Mouse (Mus musculus): ENCODE results near the gene Bbip1. TPM values are rescaled to one million over a fixed set of nuclear protein-coding genes. Genes with fewer than 3 reads are reported as not detected.

The Bbip1 gene
- total and polyA plus RNA-seq, 3 experiments = 38.8 to 95.7 (median 41.0) TPM

- Histone ChIP-seq H3K79me2 (replicated peaks; ENCODE audit: control insufficient read depth, extremely low read depth, insufficient read depth, poor library complexity, severe bottlenecking) (peaks cover 6% of the 10 kb centered on the region; the same call in 1 of the 2 replicates), H3K4me2 (ENCODE audit: insufficient read depth, low read depth, poor library complexity, severe bottlenecking) (no peak overlapping the region), H3K9ac (ENCODE audit: insufficient read depth, low read depth) (no peak overlapping the region), H3K27me3 (replicated peaks) (no peaks in the 10 kb centered on the region), H3K9me3 (replicated peaks; ENCODE audit: low read length) (no peaks in the 10 kb centered on the region), H3K4me3 (replicated peaks in 1 of 3; ENCODE audit: low read depth in 2 of 3, low read length in 2 of 3, poor library complexity in 1 of 3) (no peak overlapping the region), H3K4me1 (ENCODE audit: control insufficient read depth in 1 of 2, insufficient read depth in 2 of 2) (peaks cover 0 to 10% of the 10 kb centered on the region in 2 experiments; a peak in 2 of 4 replicates), H3K27ac (ENCODE audit: insufficient read depth, low read depth) (no peak overlapping the region), H3K36me3 (replicated peaks in 1 of 2; ENCODE audit: control insufficient read depth in 1 of 2, insufficient read depth in 1 of 2, low read length in 1 of 2) (peaks cover 0 to 4% of the 10 kb centered on the region in 2 experiments)
- dilution Hi-C loops (cut with MboI; ENCODE audit: extremely low pct_ligation_motif_present, extremely low pct_unique_long_range_greater_than_20kb, low sequenced_read_pairs) (no loop called here), in situ Hi-C loops (cut with MboI; ENCODE audit: low pct_ligation_motif_present, low pct_unique_long_range_greater_than_20kb, low sequenced_read_pairs) (no loop called here)
- DNase-seq (ENCODE audit: extremely low read depth) = no peak
- TF ChIP-seq USF2 (conservative IDR thresholded peaks at IDR 0.05; ENCODE audit: low read depth, low read length) = no peak
- no peak for TF ChIP-seq ZNF384 (IDR thresholded peaks at IDR 0.05; ENCODE audit: low read depth, low read length)
- no peak for TF ChIP-seq NELFE (IDR thresholded peaks at IDR 0.05; ENCODE audit: low read depth, low read length)
- no peak for TF ChIP-seq TBP (conservative IDR thresholded peaks at IDR 0.05; ENCODE audit: low read depth, low read length)
- TF ChIP-seq SMC3 (IDR thresholded peaks at IDR 0.05; ENCODE audit: low read depth, low read length) = no peak
- TF ChIP-seq CHD1 (IDR thresholded peaks at IDR 0.05; ENCODE audit: low read depth, low read length) = no peak
- no peak for TF ChIP-seq CTCF (conservative IDR thresholded peaks at IDR 0.05 in 1 of 2, IDR thresholded peaks at IDR 0.05 in 1 of 2; ENCODE audit: low read depth in 2 of 2, low read length in 2 of 2)
- TF ChIP-seq POLR2AphosphoS2 (IDR thresholded peaks at IDR 0.05; ENCODE audit: low read depth, low read length) = no peak
- no peak for TF ChIP-seq HCFC1 (IDR thresholded peaks at IDR 0.05; ENCODE audit: low read depth, low read length)
- no peak for TF ChIP-seq JUN (IDR thresholded peaks at IDR 0.05; ENCODE audit: insufficient read depth, low read depth, low read length)
- TF ChIP-seq ZMIZ1 (IDR thresholded peaks at IDR 0.05; ENCODE audit: low read depth, low read length) = no peak
- TF ChIP-seq RCOR1 (conservative IDR thresholded peaks at IDR 0.05; ENCODE audit: low read depth, low read length) = no peak
- TF ChIP-seq ELF1 (IDR thresholded peaks at IDR 0.05; ENCODE audit: low read depth, low read length) = no peak
- no peak for TF ChIP-seq SIN3A (IDR thresholded peaks at IDR 0.05; ENCODE audit: low read length)
- TF ChIP-seq GABPA (IDR thresholded peaks at IDR 0.05; ENCODE audit: insufficient replicate concordance, low read depth, low read length) = no peak
These were observed 24.8 kb upstream of the Bbip1 start for GRCm38 (mm10) chr19:53969226-53969625.

- in situ Hi-C loops (cut with MboI; ENCODE audit: low pct_ligation_motif_present, low pct_unique_long_range_greater_than_20kb, low sequenced_read_pairs) = no loop called here
- H3K27ac ChIP-seq (ENCODE audit: insufficient read depth, low read depth) = no peak overlapping the region
- H3K79me2 ChIP-seq (replicated peaks; ENCODE audit: control insufficient read depth, extremely low read depth, insufficient read depth, poor library complexity, severe bottlenecking) = peaks cover 5% of the 10 kb centered on the region; the same call in 1 of the 2 replicates
- H3K4me1 ChIP-seq (ENCODE audit: control insufficient read depth in 1 of 2, insufficient read depth in 2 of 2) = peaks cover 0 to 2% of the 10 kb centered on the region in 2 experiments; a peak in 1 of 4 replicates
- no peak overlapping the region for H3K4me2 ChIP-seq (ENCODE audit: insufficient read depth, low read depth, poor library complexity, severe bottlenecking)
- H3K4me3 ChIP-seq (replicated peaks in 1 of 3; ENCODE audit: low read depth in 2 of 3, low read length in 2 of 3, poor library complexity in 1 of 3) = no peak overlapping the region
- H3K36me3 ChIP-seq (replicated peaks in 1 of 2; ENCODE audit: control insufficient read depth in 1 of 2, insufficient read depth in 1 of 2, low read length in 1 of 2) = peaks cover 0 to 5% of the 10 kb centered on the region in 2 experiments
- DNase-seq (ENCODE audit: extremely low read depth) = no peak
- H3K27me3 ChIP-seq (replicated peaks) = no peaks in the 10 kb centered on the region
- dilution Hi-C loops (cut with MboI; ENCODE audit: extremely low pct_ligation_motif_present, extremely low pct_unique_long_range_greater_than_20kb, low sequenced_read_pairs) = no loop called here
- no peak overlapping the region for H3K9ac ChIP-seq (ENCODE audit: insufficient read depth, low read depth)
- TF ChIP-seq SMC3 (IDR thresholded peaks at IDR 0.05; ENCODE audit: low read depth, low read length) (no peak), ZNF384 (IDR thresholded peaks at IDR 0.05; ENCODE audit: low read depth, low read length) (no peak), E2F4 (IDR thresholded peaks at IDR 0.05; ENCODE audit: insufficient replicate concordance, low read depth, low read length) (no peak), POLR2AphosphoS2 (IDR thresholded peaks at IDR 0.05; ENCODE audit: low read depth, low read length) (no peak), NRF1 (IDR thresholded peaks at IDR 0.05; ENCODE audit: low read depth, low read length) (no peak), ELF1 (IDR thresholded peaks at IDR 0.05; ENCODE audit: low read depth, low read length) (no peak), ZC3H11A (IDR thresholded peaks at IDR 0.05; ENCODE audit: low read depth, low read length) (no peak), SIN3A (IDR thresholded peaks at IDR 0.05; ENCODE audit: low read length) (no peak), TCF12 (IDR thresholded peaks at IDR 0.05; ENCODE audit: low read depth, low read length) (no peak), CHD1 (IDR thresholded peaks at IDR 0.05; ENCODE audit: low read depth, low read length) (no peak), ZMIZ1 (IDR thresholded peaks at IDR 0.05; ENCODE audit: low read depth, low read length) (no peak), MAX (IDR thresholded peaks at IDR 0.05; ENCODE audit: low read length) (no peak), KAT2A (IDR thresholded peaks at IDR 0.05; ENCODE audit: insufficient replicate concordance, low read length) (no peak)
- no peaks in the 10 kb centered on the region for H3K9me3 ChIP-seq (replicated peaks; ENCODE audit: low read length)
These were observed 20.6 kb upstream of the Bbip1 start for GRCm38 (mm10) chr19:53964910-53965633.

Data from CH12.LX (cell line).